Mouse (Mus musculus) liver, embryonic 11.5 days (tissue): ENCODE measurements around the gene Med16. TPM values are rescaled to one million over a fixed set of nuclear protein-coding genes. Genes with fewer than 3 reads are reported as not detected.
"Not testable (repeated sequence)": the region's sequence is repeated elsewhere in the genome, so short reads cannot be mapped to it uniquely, and the experiment has no call there.

Experiments used
- ATAC-seq: fragments of 200-750 bp; cut with Nextera tagmentation; replicated peaks from 2 replicates; pipeline ENCODE4 v1.8.0; 2017; ENCODE audit warnings: moderate number of reproducible peaks, mild to moderate bottlenecking, moderate TSS enrichment, moderate library complexity; ENCODE audit not compliant: low FRiP score
- DNase-seq: peaks from one replicate; pipeline ENCODE4 v3.0.0-alpha.2; 2017; ENCODE audit warnings: low spot score
- H3K27ac ChIP-seq: fragments of 300-500 bp; sonication (generic); 2 replicates; pipeline ENCODE4 v1.5.1; 2014; ENCODE audit warnings: mild to moderate bottlenecking, low read depth, low read length, control low read depth
- H3K27me3 ChIP-seq: fragments of 300-500 bp; sonication (generic); replicated peaks from 2 replicates; pipeline ENCODE4 v1.6.1; 2014; ENCODE audit warnings: low read length, mixed read lengths; ENCODE audit not compliant: control insufficient read depth, insufficient read depth
- H3K36me3 ChIP-seq: fragments of 300-500 bp; sonication (generic); 2 replicates; pipeline ENCODE4 v1.6.1; 2014; ENCODE audit warnings: mild to moderate bottlenecking, low read length, moderate library complexity, mixed read lengths; ENCODE audit not compliant: control insufficient read depth, insufficient read depth
- H3K4me1 ChIP-seq: fragments of 300-500 bp; sonication (generic); replicated peaks from 2 replicates; pipeline ENCODE4 v1.6.1; 2014; ENCODE audit warnings: low read length, mixed read lengths; ENCODE audit not compliant: control insufficient read depth, insufficient read depth
- H3K4me2 ChIP-seq: fragments of 300-500 bp; sonication (generic); 2 replicates; pipeline ENCODE4 v1.6.1; 2014; ENCODE audit warnings: mild to moderate bottlenecking, control low read depth, moderate library complexity
- H3K4me3 ChIP-seq: fragments of 300-500 bp; sonication (generic); 2 replicates; pipeline ENCODE4 v1.5.1; 2014; ENCODE audit warnings: low read depth, low read length, control low read depth
- H3K9ac ChIP-seq: fragments of 300-500 bp; sonication (generic); 2 replicates; pipeline ENCODE4 v1.6.1; 2014; ENCODE audit warnings: low read depth, low read length, control low read depth
- H3K9me3 ChIP-seq: fragments of 300-500 bp; sonication (generic); 2 replicates; pipeline ENCODE4 v1.6.1; 2016; ENCODE audit warnings: low read length, inconsistent platforms, mixed read lengths; ENCODE audit not compliant: control insufficient read depth
- WGBS: fragments of 180-500 bp; shearing (Covaris S2); extraction: QIAGEN DNeasy Blood & Tissue Kit; methylation state at CpG from one replicate; pipeline ENCODE4 v1.1.7; 2014; 5-methylcytosine and 5-hydroxymethylcytosine counted together
- polyA plus RNA-seq: library from polyadenylated mRNA; unstranded; fragments of >200 nt; fragmentation: Nextera tagmentation; extraction: Ambion mirVana; gene quantifications from 2 replicates; pipeline ENCODE4 v1.2.1, GENCODE M21; 2014

Med16 gene
- polyA plus RNA-seq, 1 experiment from 2014 or later, result 32.6 TPM

GRCm38 (mm10) chr10:79884938-79885337, 23.8 kb downstream of the Med16 start:
- peaks cover 29% of the 10 kb centered on the region for H3K4me1 ChIP-seq
- WGBS, result 56% methylated on average over 3 of the region's 3 CpGs
- H3K9ac ChIP-seq, H3K9me3 ChIP-seq, H3K27ac ChIP-seq, H3K4me3 ChIP-seq, H3K27me3 ChIP-seq, ATAC-seq, H3K36me3 ChIP-seq, DNase-seq, H3K4me2 ChIP-seq: not testable (repeated sequence)

GRCm38 (mm10) chr10:79884446-79884845, 24.3 kb downstream of the Med16 start:
- ATAC-seq, result no peak
- no peak for DNase-seq
- peaks cover 6% of the 10 kb centered on the region; the same call in 1 of the 2 replicates for H3K27me3 ChIP-seq
- H3K36me3 ChIP-seq, result no peaks in the 10 kb centered on the region
- H3K9me3 ChIP-seq, result no peaks in the 10 kb centered on the region
- H3K27ac ChIP-seq, result no peak overlapping the region
- peaks cover 29% of the 10 kb centered on the region for H3K4me1 ChIP-seq
- 45% methylated on average over 4 of the region's 4 CpGs for WGBS
- no peak overlapping the region for H3K4me3 ChIP-seq
- no peak overlapping the region for H3K9ac ChIP-seq
- no peak overlapping the region for H3K4me2 ChIP-seq

- Histone ChIP-seq H3K27me3 (peaks cover 6% of the 10 kb centered on the region; the same call in 1 of the 2 replicates), H3K4me3 (no peak overlapping the region), H3K4me2 (peak overlapping the region; percentile 11), H3K9ac (peak overlapping the region; percentile 42; the same call in 1 of the 2 replicates), H3K9me3 (no peaks in the 10 kb centered on the region), H3K27ac (no peak overlapping the region), H3K36me3 (no peaks in the 10 kb centered on the region), H3K4me1 (peaks cover 29% of the 10 kb centered on the region)
- WGBS, result 17% methylated on average over 22 of the region's 22 CpGs
- DNase-seq (peak; percentile 75), ATAC-seq (peak; percentile 15; the same call in 1 of the 2 replicates)
Measured at GRCm38 (mm10) chr10:79883297-79884084, 25.2 kb downstream of the Med16 start.

- DNase-seq (no peak), ATAC-seq (peak; percentile 44)
- Histone ChIP-seq H3K27ac (no peak overlapping the region), H3K9me3 (no peaks in the 10 kb centered on the region), H3K27me3 (peaks cover 6% of the 10 kb centered on the region; the same call in 1 of the 2 replicates), H3K4me2 (peak overlapping the region; percentile 56), H3K36me3 (no peaks in the 10 kb centered on the region), H3K4me1 (peaks cover 34% of the 10 kb centered on the region), H3K9ac (0 out of 2 replicates have a peak overlapping the region, but pooled peaks have one; percentile 34), H3K4me3 (peak overlapping the region; percentile 39)
- WGBS, result 5% methylated on average over 22 of the region's 22 CpGs
Measured at GRCm38 (mm10) chr10:79881981-79882380, 26.7 kb downstream of the Med16 start.

GRCm38 (mm10) chr10:79880721-79881120, 28.0 kb downstream of the Med16 start:
- H3K9ac ChIP-seq, result no peak overlapping the region
- 0 out of 2 replicates have a peak, but pooled peaks have one; percentile 24 for ATAC-seq
- H3K9me3 ChIP-seq, result no peaks in the 10 kb centered on the region
- no peak for DNase-seq
- 10% methylated on average over 9 of the region's 9 CpGs for WGBS
- peaks cover 6% of the 10 kb centered on the region; the same call in 1 of the 2 replicates for H3K27me3 ChIP-seq
- no peaks in the 10 kb centered on the region for H3K36me3 ChIP-seq
- peak overlapping the region; percentile 39 for H3K4me3 ChIP-seq
- H3K4me1 ChIP-seq, result peaks cover 38% of the 10 kb centered on the region
- H3K27ac ChIP-seq, result no peak overlapping the region
- peak overlapping the region; percentile 56 for H3K4me2 ChIP-seq

GRCm38 (mm10) chr10:79879527-79879926, 29.2 kb downstream of the Med16 start:
- DNase-seq (no peak), ATAC-seq (no peak)
- Histone ChIP-seq H3K4me2 (no peak overlapping the region), H3K4me1 (peaks cover 42% of the 10 kb centered on the region), H3K27me3 (peaks cover 8% of the 10 kb centered on the region), H3K4me3 (no peak overlapping the region), H3K9ac (no peak overlapping the region), H3K27ac (no peak overlapping the region), H3K36me3 (no peaks in the 10 kb centered on the region), H3K9me3 (no peaks in the 10 kb centered on the region)
- WGBS, result 25% methylated on average over 3 of the region's 3 CpGs

- Histone ChIP-seq H3K9ac (peak overlapping the region; percentile 7; the same call in 1 of the 2 replicates), H3K9me3 (no peaks in the 10 kb centered on the region), H3K36me3 (no peaks in the 10 kb centered on the region), H3K27me3 (peaks cover 12% of the 10 kb centered on the region), H3K27ac (peak overlapping the region; percentile 59), H3K4me2 (peak overlapping the region; percentile 41), H3K4me3 (no peak overlapping the region), H3K4me1 (peaks cover 42% of the 10 kb centered on the region)
- no peak for DNase-seq
- ATAC-seq, result no peak
- 32% methylated on average over 12 of the region's 12 CpGs for WGBS
Measured at GRCm38 (mm10) chr10:79877757-79878156, 31.0 kb downstream of the Med16 start.

- Histone ChIP-seq H3K4me3 (no peak overlapping the region), H3K4me2 (peak overlapping the region; percentile 41), H3K4me1 (peaks cover 36% of the 10 kb centered on the region), H3K27ac (no peak overlapping the region), H3K9me3 (no peaks in the 10 kb centered on the region), H3K36me3 (no peaks in the 10 kb centered on the region), H3K9ac (no peak overlapping the region), H3K27me3 (peaks cover 11% of the 10 kb centered on the region)
- WGBS, result 36% methylated on average over 1 of the region's 1 CpGs
- ATAC-seq (no peak), DNase-seq (no peak)
Measured at GRCm38 (mm10) chr10:79877174-79877573, 31.5 kb downstream of the Med16 start.
